Mouse (Mus musculus): ENCODE results near the gene Six1. TPM values are rescaled to one million over a fixed set of nuclear protein-coding genes. Genes with fewer than 3 reads are reported as not detected.

Six1 gene
- total RNA-seq, 2 experiments from 2014 or later = not detected

Other genes with a start within 250 kb of the Six1 start
- not detected in 2 replicates for gene Six6, start 114.0 kb downstream of the Six1 start, total RNA-seq (2014; fragmentation: Nextera tagmentation)
- not detected in 2 replicates for gene Six6, start 114.0 kb downstream of the Six1 start, total RNA-seq (2017)
- gene 4930447C04Rik, start 113.1 kb downstream of the Six1 start, total RNA-seq (2014; fragmentation: Nextera tagmentation) = 5.8 TPM in 1 of 2 replicates, not detected in the other
- gene 4930447C04Rik, start 113.1 kb downstream of the Six1 start, total RNA-seq (2017) = 0.89 and 17.8 TPM in 2 replicates
- gene Six4, start 59.6 kb upstream of the Six1 start, total RNA-seq (2014; fragmentation: Nextera tagmentation) = not detected in 2 replicates
- gene Six4, start 59.6 kb upstream of the Six1 start, total RNA-seq (2017) = 0.19 TPM in 1 of 2 replicates, not detected in the other
- gene Mnat1, start 69.8 kb upstream of the Six1 start, total RNA-seq (2014; fragmentation: Nextera tagmentation) = 18.2 and 20.9 TPM in 2 replicates
- 35.8 and 47.0 TPM in 2 replicates for gene Mnat1, start 69.8 kb upstream of the Six1 start, total RNA-seq (2017)
- 36.4 and 40.6 TPM in 2 replicates for gene Trmt5, start 232.8 kb upstream of the Six1 start, total RNA-seq (2014; fragmentation: Nextera tagmentation)
- 27.4 and 43.3 TPM in 2 replicates for gene Trmt5, start 232.8 kb upstream of the Six1 start, total RNA-seq (2017)
- gene Slc38a6, start 232.9 kb upstream of the Six1 start, total RNA-seq (2014; fragmentation: Nextera tagmentation) = 4.0 and 12.3 TPM in 2 replicates
- 0.14 and 2.9 TPM in 2 replicates for gene Slc38a6, start 232.9 kb upstream of the Six1 start, total RNA-seq (2017)

Data from megakaryocyte-erythroid progenitor cell, adult 5-6 weeks (primary cell).